ENCODE assay signal across 7 mouse cellular contexts in genomic region chr14:13961401-13962112, GRCm38 (mm10). TPM values are rescaled to one million over a fixed set of nuclear protein-coding genes. Genes with fewer than 3 reads are reported as not detected.
A peak's percentile ranks its signal among the peaks of the same experiment; 100 is the strongest.
DNase-seq lines count a peak whose midpoint lies in the region; ATAC-seq lines count a peak whose summit lies in the region.

TSS of gene Atxn7 (plus strand) at chr14:13961440.
TSS of gene Thoc7 (minus strand) at chr14:13961852.

- WGBS in hindbrain, embryonic 13.5 days: 4% methylated on average over 21 of the region's 56 CpGs

- peak within 1 kb of the TSS; percentile 95 for H3K4me3 ChIP-seq in hindbrain, embryonic 13.5 days

- no peaks in the 10 kb centered on the region for H3K36me3 ChIP-seq in hindbrain, embryonic 13.5 days

- H3K9ac ChIP-seq in hindbrain, embryonic 13.5 days: peak within 1 kb of the TSS; percentile 99

- H3K4me1 ChIP-seq in hindbrain, embryonic 13.5 days (replicated peaks): peaks cover 27% of the 10 kb centered on the region

- ATAC-seq in hindbrain, embryonic 13.5 days (ENCODE audit: low FRiP score): peak; percentile 62
- ATAC-seq in megakaryocyte, adult 5-6 weeks (ENCODE audit: poor library complexity, severe bottlenecking): peak; percentile 46

- peak within 1 kb of the TSS; percentile 95 for H3K27ac ChIP-seq in hindbrain, embryonic 13.5 days

- peak within 1 kb of the TSS; percentile 66 for H3K4me2 ChIP-seq in hindbrain, embryonic 13.5 days

- no peaks in the 10 kb centered on the region for H3K27me3 ChIP-seq in hindbrain, embryonic 13.5 days

- H3K9me3 ChIP-seq in hindbrain, embryonic 13.5 days: no peaks in the 10 kb centered on the region

- peak; percentile 36 for DNase-seq in T-cell, adult 2 months (ENCODE audit: low spot score)
- peak; percentile 61 to 68 for DNase-seq in cerebellum, postnatal 14 days
- DNase-seq in frontal cortex, postnatal 36 days (ENCODE audit: low spot score in 2 of 2): peak; percentile 17 to 31
- DNase-seq in left cerebral cortex, adult 8-10 months (ENCODE audit: low spot score in 2 of 2): peak; percentile 10 to 22
- DNase-seq in right cerebral cortex, postnatal 25 days: peak; percentile 23

RNA-seq across cellular contexts. Expression of gene Atxn7, which starts in this region (rescaled TPM):
- 3.1 and 4.2 TPM in 2 replicates for polyA plus RNA-seq in hindbrain, embryonic 13.5 days (2015; fragmentation: Nextera tagmentation; extraction: Ambion mirVana)
- total RNA-seq in left cerebral cortex, adult 8-10 months (2022): 10 to 100 TPM; 25.6 to 29.9 (median 28.8) TPM
- 20.1 and 23.6 TPM in 2 replicates for total RNA-seq in megakaryocyte, adult 5-6 weeks (2015)
- 21.3 and 21.5 TPM in 2 replicates for total RNA-seq in megakaryocyte, adult 5-6 weeks (2017)

RNA-seq across cellular contexts. Expression of gene Thoc7, which starts in this region (rescaled TPM):
- 204 and 211 TPM in 2 replicates for polyA plus RNA-seq in hindbrain, embryonic 13.5 days (2015; fragmentation: Nextera tagmentation; extraction: Ambion mirVana)
- 10 to 100 TPM; 81.7 to 95.6 (median 93.9) TPM for total RNA-seq in left cerebral cortex, adult 8-10 months (2022)
- 200 and 258 TPM in 2 replicates for total RNA-seq in megakaryocyte, adult 5-6 weeks (2015)
- 223 and 268 TPM in 2 replicates for total RNA-seq in megakaryocyte, adult 5-6 weeks (2017)

Comparison
In these comparisons a context has a peak if more than half of its experiments do, and no peak if none do; other contexts are left out.
1. Peak in every context shown above with its lines: DNase-seq, ATAC-seq, H3K4me3 ChIP-seq and H3K27ac ChIP-seq.